Mouse (Mus musculus) MEL (cell line): ENCODE measurements around the gene Smc4. TPM values are rescaled to one million over a fixed set of nuclear protein-coding genes. Genes with fewer than 3 reads are reported as not detected.

ENCODE experiments used
- DNase-seq: peaks from one replicate; pipeline ENCODE4 v3.0.0; 2011; ENCODE audit warnings: low read depth, low spot score
- H3K27ac ChIP-seq: 2 replicates; pipeline ENCODE4 v1.5.1; 2012; ENCODE audit warnings: low read depth, mild to moderate bottlenecking, control low read depth, low read length, moderate library complexity; ENCODE audit not compliant: control insufficient read depth
- H3K27me3 ChIP-seq, 2 experiments: fragments of 150-350 bp in 1 of 2; sonication (generic) in 1 of 2; 2 replicates each; pipeline ENCODE4 v1.6.1; 2012; ENCODE audit warnings: low read length in 2 of 2, mild to moderate bottlenecking in 2 of 2, improper control_type of control experiment in 1 of 2, moderate library complexity in 1 of 2; ENCODE audit not compliant: insufficient read depth in 2 of 2, control insufficient read depth in 1 of 2
- H3K36me3 ChIP-seq, 2 experiments: 2 replicates each; pipeline ENCODE4 v1.6.1; 2012 to 2014; ENCODE audit warnings: low read length in 2 of 2, improper control_type of control experiment in 1 of 2, inconsistent platforms in 1 of 2, mild to moderate bottlenecking in 1 of 2; ENCODE audit not compliant: insufficient read depth in 2 of 2, control insufficient read depth in 1 of 2
- H3K4me1 ChIP-seq, 2 experiments: fragments of 150-350 bp in 1 of 2; sonication (generic) in 1 of 2; 2 replicates each; pipeline ENCODE4 v1.6.1; 2012; ENCODE audit warnings: low read length in 2 of 2, improper control_type of control experiment in 1 of 2, mild to moderate bottlenecking in 1 of 2; ENCODE audit not compliant: insufficient read depth in 2 of 2, control insufficient read depth in 1 of 2
- H3K4me3 ChIP-seq, 2 experiments: fragments of 150-350 bp in 1 of 2; sonication (generic) in 1 of 2; 2 replicates each; pipeline ENCODE4 v1.5.1; 2012; ENCODE audit warnings: low read depth in 2 of 2, low read length in 2 of 2, mild to moderate bottlenecking in 2 of 2, moderate library complexity in 2 of 2, control low read depth in 1 of 2, improper control_type of control experiment in 1 of 2; ENCODE audit not compliant: control insufficient read depth in 1 of 2, insufficient read depth in 1 of 2
- H3K79me2 ChIP-seq: 2 replicates; pipeline ENCODE4 v1.6.1; 2012; ENCODE audit warnings: mild to moderate bottlenecking, low read length, moderate library complexity; ENCODE audit not compliant: control insufficient read depth, poor library complexity, insufficient read depth
- H3K9ac ChIP-seq: 2 replicates; pipeline ENCODE4 v1.6.1; 2012; ENCODE audit warnings: low read depth, mild to moderate bottlenecking, control low read depth, low read length, moderate library complexity; ENCODE audit not compliant: control insufficient read depth, poor library complexity, severe bottlenecking
- H3K9me3 ChIP-seq: fragments of 150-350 bp; sonication (generic); replicated peaks from 2 replicates; pipeline ENCODE4 v1.6.1; 2012; ENCODE audit warnings: mild to moderate bottlenecking, low read length, improper control_type of control experiment, moderate library complexity; ENCODE audit not compliant: insufficient read depth
- BHLHE40 ChIP-seq: IDR thresholded peaks from 2 replicates; pipeline ENCODE4 v1.6.1; 2012; ENCODE audit warnings: low read depth, mild to moderate bottlenecking, inconsistent platforms, low read length, improper control_type of control experiment, borderline replicate concordance
- CHD1 ChIP-seq: IDR thresholded peaks from 2 replicates; pipeline ENCODE4 v1.6.1; 2012; ENCODE audit warnings: low read depth, mild to moderate bottlenecking, inconsistent platforms, low read length, improper control_type of control experiment
- CTCF ChIP-seq, 3 experiments: IDR thresholded peaks in 2 of 3; conservative IDR thresholded peaks in 1 of 3; 2 replicates each; pipeline ENCODE4 v1.5.1; 2011 to 2012; ENCODE audit warnings: low read length in 3 of 3, low read depth in 2 of 3, mild to moderate bottlenecking in 2 of 3, improper control_type of control experiment in 1 of 3, inconsistent platforms in 1 of 3, mixed read lengths in 1 of 3, moderate library complexity in 1 of 3; ENCODE audit not compliant: control insufficient read depth in 1 of 3, insufficient read depth in 1 of 3, poor library complexity in 1 of 3, severe bottlenecking in 1 of 3
- E2F4 ChIP-seq: IDR thresholded peaks from 2 replicates; pipeline ENCODE4 v1.6.1; 2011; ENCODE audit warnings: low read depth, low read length, improper control_type of control experiment, borderline replicate concordance
- ELF1 ChIP-seq: IDR thresholded peaks from 2 replicates; pipeline ENCODE4 v1.6.1; 2014; ENCODE audit warnings: low read depth, mild to moderate bottlenecking, inconsistent platforms, low read length, improper control_type of control experiment, moderate library complexity
- ETS1 ChIP-seq: IDR thresholded peaks from 2 replicates; pipeline ENCODE4 v1.6.1; 2012; ENCODE audit warnings: low read depth, mild to moderate bottlenecking, inconsistent platforms, low read length, improper control_type of control experiment, moderate library complexity
- GABPA ChIP-seq: IDR thresholded peaks from 2 replicates; pipeline ENCODE4 v1.6.1; 2012; ENCODE audit warnings: low read depth, mild to moderate bottlenecking, inconsistent platforms, low read length, improper control_type of control experiment, moderate library complexity
- GATA1 ChIP-seq: IDR thresholded peaks from 2 replicates; pipeline ENCODE4 v1.6.1; 2011; ENCODE audit warnings: low read depth, low read length, improper control_type of control experiment
- HCFC1 ChIP-seq: IDR thresholded peaks from 2 replicates; pipeline ENCODE4 v1.6.1; 2012; ENCODE audit warnings: low read depth, mild to moderate bottlenecking, inconsistent platforms, low read length, improper control_type of control experiment, moderate library complexity
- KAT2A ChIP-seq: conservative IDR thresholded peaks from 2 replicates; pipeline ENCODE4 v1.6.1; 2012; ENCODE audit warnings: low read depth, low read length, improper control_type of control experiment, inconsistent platforms
- MAFK ChIP-seq: IDR thresholded peaks from 2 replicates; pipeline ENCODE4 v1.6.1; 2011; ENCODE audit warnings: low read depth, mild to moderate bottlenecking, low read length, improper control_type of control experiment, borderline replicate concordance
- MAX ChIP-seq: IDR thresholded peaks from 2 replicates; pipeline ENCODE4 v1.6.1; 2011; ENCODE audit warnings: low read length, improper control_type of control experiment
- MAZ ChIP-seq: IDR thresholded peaks from 2 replicates; pipeline ENCODE4 v1.6.1; 2012; ENCODE audit warnings: low read depth, mild to moderate bottlenecking, inconsistent platforms, low read length, improper control_type of control experiment
- MXI1 ChIP-seq: IDR thresholded peaks from 2 replicates; pipeline ENCODE4 v1.6.1; 2011; ENCODE audit warnings: mild to moderate bottlenecking, low read depth, low read length, improper control_type of control experiment
- MYB ChIP-seq: IDR thresholded peaks from 2 replicates; pipeline ENCODE4 v1.6.1; 2011; ENCODE audit warnings: mild to moderate bottlenecking, low read depth, low read length, improper control_type of control experiment
- MYC ChIP-seq: IDR thresholded peaks from 2 replicates; pipeline ENCODE4 v1.6.1; 2011; ENCODE audit warnings: low read depth, mild to moderate bottlenecking, low read length, improper control_type of control experiment, moderate library complexity
- NRF1 ChIP-seq: IDR thresholded peaks from 2 replicates; pipeline ENCODE4 v1.6.1; 2014; ENCODE audit warnings: low read depth, mild to moderate bottlenecking, inconsistent platforms, low read length, improper control_type of control experiment, moderate library complexity; ENCODE audit not compliant: poor library complexity, insufficient read depth, severe bottlenecking
- POLR2A ChIP-seq, 2 experiments: IDR thresholded peaks; 2 replicates each; pipeline ENCODE4 v1.6.1; 2011 to 2012; ENCODE audit warnings: low read length in 2 of 2, mild to moderate bottlenecking in 2 of 2, control low read depth in 1 of 2, improper control_type of control experiment in 1 of 2, low read depth in 1 of 2, moderate library complexity in 1 of 2; ENCODE audit not compliant: control insufficient read depth in 1 of 2, insufficient read depth in 1 of 2, poor library complexity in 1 of 2
- POLR2AphosphoS2 ChIP-seq: IDR thresholded peaks from 2 replicates; pipeline ENCODE4 v1.6.1; 2011; ENCODE audit warnings: low read length, improper control_type of control experiment
- POLR2AphosphoS5 ChIP-seq: IDR thresholded peaks from 2 replicates; pipeline ENCODE4 v1.6.1; 2012; ENCODE audit warnings: low read depth, borderline replicate concordance, mild to moderate bottlenecking, inconsistent platforms, low read length, moderate library complexity, mixed read lengths
- RAD21 ChIP-seq: IDR thresholded peaks from 2 replicates; pipeline ENCODE4 v1.6.1; 2011; ENCODE audit warnings: mild to moderate bottlenecking, low read depth, low read length, improper control_type of control experiment
- RCOR1 ChIP-seq: IDR thresholded peaks from 2 replicates; pipeline ENCODE4 v1.6.1; 2012; ENCODE audit warnings: low read depth, mild to moderate bottlenecking, inconsistent platforms, low read length, improper control_type of control experiment
- SIN3A ChIP-seq: IDR thresholded peaks from 2 replicates; pipeline ENCODE4 v1.6.1; 2012; ENCODE audit warnings: low read length, improper control_type of control experiment, inconsistent platforms
- SMC3 ChIP-seq: IDR thresholded peaks from 2 replicates; pipeline ENCODE4 v1.6.1; 2011; ENCODE audit warnings: low read depth, low read length, improper control_type of control experiment
- TAL1 ChIP-seq: IDR thresholded peaks from 2 replicates; pipeline ENCODE4 v1.6.1; 2012; ENCODE audit warnings: mild to moderate bottlenecking, inconsistent platforms, low read length, moderate library complexity, mixed read lengths
- TBP ChIP-seq: IDR thresholded peaks from 2 replicates; pipeline ENCODE4 v1.8.0; 2011; ENCODE audit warnings: low read depth, low read length, improper control_type of control experiment
- TCF12 ChIP-seq: IDR thresholded peaks from 2 replicates; pipeline ENCODE4 v1.6.1; 2014; ENCODE audit warnings: low read depth, mild to moderate bottlenecking, inconsistent platforms, low read length, improper control_type of control experiment, moderate library complexity
- USF1 ChIP-seq: IDR thresholded peaks from 2 replicates; pipeline ENCODE4 v1.6.1; 2014; ENCODE audit warnings: low read depth, mild to moderate bottlenecking, inconsistent platforms, low read length, improper control_type of control experiment, moderate library complexity
- ZMIZ1 ChIP-seq: IDR thresholded peaks from 2 replicates; pipeline ENCODE4 v1.6.1; 2012; ENCODE audit warnings: low read depth, mild to moderate bottlenecking, inconsistent platforms, low read length, improper control_type of control experiment, moderate library complexity
- ZNF384 ChIP-seq: IDR thresholded peaks from 2 replicates; pipeline ENCODE4 v1.6.1; 2012; ENCODE audit warnings: low read depth, mild to moderate bottlenecking, inconsistent platforms, low read length, improper control_type of control experiment
- polyA plus RNA-seq, 2 experiments: library from polyadenylated mRNA; stranded (reverse) in 1 of 2; unstranded in 1 of 2; fragments of >175 nt in 1 of 2; fragments of >200 nt in 1 of 2; gene quantifications; 2 replicates each; pipeline versions ENCODE4 v1.2.1 to v1.2.4; 2012; ENCODE audit warnings: low replicate concordance in 2 of 2, low read depth in 1 of 2; ENCODE audit not compliant: insufficient read length in 2 of 2, insufficient read depth in 1 of 2, missing spikeins in 1 of 2
- total RNA-seq: library from RNA; depleted of rRNA; stranded (reverse); fragments of 300-350 nt; gene quantifications from 2 replicates; pipeline ENCODE4 v1.2.3, GENCODE M21; 2012

The Smc4 gene
- total and polyA plus RNA-seq, 3 experiments: 75.9 to 1,112 (median 88.7) TPM

GRCm38 (mm10) chr3:68966527-68967285 lies 37.8 kb upstream of the Smc4 start:
- DNase-seq: no peak
- Histone ChIP-seq H3K9me3 (no peaks in the 10 kb centered on the region), H3K36me3 (peaks cover 0 to 13% of the 10 kb centered on the region in 2 experiments; a peak in 2 of 4 replicates), H3K4me3 (no peak overlapping the region), H3K27ac (no peak overlapping the region), H3K79me2 (no peaks in the 10 kb centered on the region), H3K4me1 (peaks cover 5 to 9% of the 10 kb centered on the region in 2 experiments; a peak in 3 of 4 replicates), H3K27me3 (no peaks in the 10 kb centered on the region), H3K9ac (no peak overlapping the region)
- TF ChIP-seq TAL1 (no peak), TCF12 (no peak), RAD21 (no peak), MAZ (no peak), KAT2A (no peak)
- TF ChIP-seq, all 39 proteins: peak for 0

- Histone ChIP-seq H3K4me3 (peak overlapping the region in 1 of 2 experiments; percentile 28; a peak in 2 of 4 replicates), H3K79me2 (no peaks in the 10 kb centered on the region), H3K27ac (peak overlapping the region; percentile 71), H3K9me3 (no peaks in the 10 kb centered on the region), H3K27me3 (no peaks in the 10 kb centered on the region), H3K9ac (no peak overlapping the region), H3K36me3 (peaks cover 0 to 13% of the 10 kb centered on the region in 2 experiments; a peak in 2 of 4 replicates), H3K4me1 (peaks cover 5 to 9% of the 10 kb centered on the region in 2 experiments; a peak in 3 of 4 replicates)
- DNase-seq: peak; percentile 70
- TF ChIP-seq ELF1 (no peak), HCFC1 (0 out of 2 replicates have a peak, but pooled peaks have one; percentile 12), GABPA (no peak), E2F4 (no peak), MAZ (no peak), RCOR1 (peak; percentile 86), MXI1 (peak; percentile 46; the same call in 1 of the 2 replicates), ZMIZ1 (no peak), ZNF384 (no peak), MAX (peak; percentile 41; the same call in 1 of the 2 replicates), KAT2A (no peak), ETS1 (peak; percentile 83), MYB (no peak), TCF12 (peak; percentile 56), RAD21 (no peak), NRF1 (no peak), USF1 (peak; percentile 82), TBP (no peak), BHLHE40 (peak; percentile 93), MAFK (no peak), POLR2A (IDR thresholded peaks at IDR 0.05; ENCODE audit: control insufficient read depth in 1 of 2, insufficient read depth in 1 of 2, low read depth in 1 of 2, low read length in 2 of 2, poor library complexity in 1 of 2) (no peak), MYC (no peak), SMC3 (0 out of 2 replicates have a peak, but pooled peaks have one; percentile 8), TAL1 (no peak), POLR2AphosphoS2 (no peak), CHD1 (no peak), CTCF (IDR thresholded peaks at IDR 0.05 in 2 of 3, conservative IDR thresholded peaks at IDR 0.05 in 1 of 3; ENCODE audit: control insufficient read depth in 1 of 3, insufficient read depth in 1 of 3, low read depth in 2 of 3, low read length in 3 of 3, poor library complexity in 1 of 3, severe bottlenecking in 1 of 3) (no peak), POLR2AphosphoS5 (no peak), GATA1 (peak; percentile 83), SIN3A (peak; percentile 60; the same call in 1 of the 2 replicates)
Observed at GRCm38 (mm10) chr3:68967404-68967803, 37.1 kb upstream of the Smc4 start.
